Mouse (Mus musculus): ENCODE measurements around the gene Hoxb8. TPM values are rescaled to one million over a fixed set of nuclear protein-coding genes. Genes with fewer than 3 reads are reported as not detected.

Gene Hoxb8
- total and polyA plus RNA-seq, 2 experiments = 0.04 TPM; not detected in 1

- WGBS = 13% methylated on average over 2 of the region's 2 CpGs
These were observed 22.7 kb upstream of the Hoxb8 start for GRCm38 (mm10) chr11:96259038-96259437.

GRCm38 (mm10) chr11:96259511-96259910 is 22.2 kb upstream of the Hoxb8 start:
- H3K4me3 ChIP-seq (ENCODE audit: insufficient read depth, low read depth, low read length) = no peak overlapping the region
- no peak overlapping the region for H3K27ac ChIP-seq (replicated peaks; ENCODE audit: insufficient read depth, low read depth, low read length)
- DNase-seq (ENCODE audit: extremely low read depth, low read depth, low spot score) = no peak
- 17% methylated on average over 1 of the region's 1 CpGs for WGBS
- H3K9ac ChIP-seq (ENCODE audit: low read depth, low read length) = no peak overlapping the region
- no peaks in the 10 kb centered on the region for H3K4me1 ChIP-seq (ENCODE audit: control insufficient read depth, insufficient read depth, low read length)
- H3K79me2 ChIP-seq (ENCODE audit: control insufficient read depth, insufficient read depth, low read length) = no peaks in the 10 kb centered on the region
- no peak for TF ChIP-seq CTCF (IDR thresholded peaks at IDR 0.05; ENCODE audit: low read depth, low read length)
- no peak for TF ChIP-seq POLR2A (IDR thresholded peaks at IDR 0.05; ENCODE audit: extremely low read depth, insufficient read depth, low read length)
- H3K27me3 ChIP-seq (ENCODE audit: control insufficient read depth, insufficient read depth, low read length) = peaks cover 15% of the 10 kb centered on the region; the same call in 1 of the 2 replicates
- no peaks in the 10 kb centered on the region for H3K36me3 ChIP-seq (ENCODE audit: control insufficient read depth, insufficient read depth, low read length)

More at GRCm38 (mm10) chr11:96259038-96259437, 22.7 kb upstream of the Hoxb8 start:
- Histone ChIP-seq H3K36me3 (ENCODE audit: control insufficient read depth, insufficient read depth, low read length) (no peaks in the 10 kb centered on the region), H3K27me3 (ENCODE audit: control insufficient read depth, insufficient read depth, low read length) (peaks cover 12% of the 10 kb centered on the region; the same call in 1 of the 2 replicates), H3K79me2 (ENCODE audit: control insufficient read depth, insufficient read depth, low read length) (no peaks in the 10 kb centered on the region), H3K27ac (replicated peaks; ENCODE audit: insufficient read depth, low read depth, low read length) (no peak overlapping the region), H3K9ac (ENCODE audit: low read depth, low read length) (no peak overlapping the region), H3K4me3 (ENCODE audit: insufficient read depth, low read depth, low read length) (no peak overlapping the region), H3K4me1 (ENCODE audit: control insufficient read depth, insufficient read depth, low read length) (no peaks in the 10 kb centered on the region)
- no peak for DNase-seq (ENCODE audit: extremely low read depth, low read depth, low spot score)
- TF ChIP-seq POLR2A (IDR thresholded peaks at IDR 0.05; ENCODE audit: extremely low read depth, insufficient read depth, low read length) = no peak
- no peak for TF ChIP-seq CTCF (IDR thresholded peaks at IDR 0.05; ENCODE audit: low read depth, low read length)

GRCm38 (mm10) chr11:96260310-96260970 is 21.3 kb upstream of the Hoxb8 start:
- Histone ChIP-seq H3K9ac (ENCODE audit: low read depth, low read length) (no peak overlapping the region), H3K4me3 (ENCODE audit: insufficient read depth, low read depth, low read length) (no peak overlapping the region), H3K79me2 (ENCODE audit: control insufficient read depth, insufficient read depth, low read length) (no peaks in the 10 kb centered on the region), H3K4me1 (ENCODE audit: control insufficient read depth, insufficient read depth, low read length) (no peaks in the 10 kb centered on the region), H3K36me3 (ENCODE audit: control insufficient read depth, insufficient read depth, low read length) (no peaks in the 10 kb centered on the region), H3K27ac (replicated peaks; ENCODE audit: insufficient read depth, low read depth, low read length) (no peak overlapping the region), H3K27me3 (ENCODE audit: control insufficient read depth, insufficient read depth, low read length) (peaks cover 15% of the 10 kb centered on the region; the same call in 1 of the 2 replicates)
- WGBS = 7% methylated on average over 23 of the region's 23 CpGs
- DNase-seq (ENCODE audit: extremely low read depth, low read depth, low spot score) = no peak
- no peak for TF ChIP-seq CTCF (IDR thresholded peaks at IDR 0.05; ENCODE audit: low read depth, low read length)
- no peak for TF ChIP-seq POLR2A (IDR thresholded peaks at IDR 0.05; ENCODE audit: extremely low read depth, insufficient read depth, low read length)

- Histone ChIP-seq H3K36me3 (ENCODE audit: control insufficient read depth, insufficient read depth, low read length) (no peaks in the 10 kb centered on the region), H3K4me3 (ENCODE audit: insufficient read depth, low read depth, low read length) (no peak overlapping the region), H3K4me1 (ENCODE audit: control insufficient read depth, insufficient read depth, low read length) (no peaks in the 10 kb centered on the region), H3K27ac (replicated peaks; ENCODE audit: insufficient read depth, low read depth, low read length) (no peak overlapping the region), H3K27me3 (ENCODE audit: control insufficient read depth, insufficient read depth, low read length) (peaks cover 15% of the 10 kb centered on the region; the same call in 1 of the 2 replicates), H3K9ac (ENCODE audit: low read depth, low read length) (no peak overlapping the region), H3K79me2 (ENCODE audit: control insufficient read depth, insufficient read depth, low read length) (no peaks in the 10 kb centered on the region)
- TF ChIP-seq POLR2A (IDR thresholded peaks at IDR 0.05; ENCODE audit: extremely low read depth, insufficient read depth, low read length) (no peak), CTCF (IDR thresholded peaks at IDR 0.05; ENCODE audit: low read depth, low read length) (peak; percentile 81)
- peak; percentile 35 for DNase-seq (ENCODE audit: extremely low read depth, low read depth, low spot score)
- WGBS = 3% methylated on average over 24 of the region's 24 CpGs
These were observed 20.3 kb upstream of the Hoxb8 start for GRCm38 (mm10) chr11:96261323-96261890.

DNA sequence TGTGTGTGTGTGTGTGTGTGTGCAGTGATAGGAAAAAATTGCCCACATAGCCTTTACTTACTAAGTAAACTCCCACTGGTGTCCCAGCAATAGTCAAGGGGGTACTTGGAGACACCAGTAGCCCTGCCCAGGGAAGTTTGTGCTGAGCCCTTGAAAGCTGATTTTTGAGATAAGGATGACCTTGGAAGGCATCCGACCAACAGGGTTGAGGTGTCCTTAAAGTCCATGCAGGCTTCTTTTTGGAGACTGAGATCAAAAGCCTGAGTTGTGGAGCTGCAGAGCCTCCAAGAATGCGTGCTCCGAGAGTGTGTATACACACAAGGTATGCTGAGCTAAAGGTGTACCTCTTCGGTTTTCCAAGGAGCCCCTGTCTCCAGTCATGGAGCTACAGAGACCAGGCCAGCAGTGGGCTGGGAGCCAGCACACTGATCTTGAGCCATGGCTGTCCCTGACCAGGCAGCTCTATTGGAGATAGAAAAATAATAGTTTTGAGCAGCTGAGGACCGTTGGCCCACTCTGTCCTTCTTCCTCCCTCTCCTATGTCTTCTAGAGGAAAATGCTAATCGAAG is 19.4 kb upstream of the Hoxb8 start:
- Histone ChIP-seq H3K27me3 (ENCODE audit: control insufficient read depth, insufficient read depth, low read length) (peaks cover 19% of the 10 kb centered on the region; the same call in 1 of the 2 replicates), H3K9ac (ENCODE audit: low read depth, low read length) (no peak overlapping the region), H3K27ac (replicated peaks; ENCODE audit: insufficient read depth, low read depth, low read length) (no peak overlapping the region), H3K4me1 (ENCODE audit: control insufficient read depth, insufficient read depth, low read length) (no peaks in the 10 kb centered on the region), H3K4me3 (ENCODE audit: insufficient read depth, low read depth, low read length) (no peak overlapping the region), H3K36me3 (ENCODE audit: control insufficient read depth, insufficient read depth, low read length) (no peaks in the 10 kb centered on the region), H3K79me2 (ENCODE audit: control insufficient read depth, insufficient read depth, low read length) (no peaks in the 10 kb centered on the region)
- 13% methylated on average over 6 of the region's 6 CpGs for WGBS
- no peak for DNase-seq (ENCODE audit: extremely low read depth, low read depth, low spot score)
- TF ChIP-seq POLR2A (IDR thresholded peaks at IDR 0.05; ENCODE audit: extremely low read depth, insufficient read depth, low read length) = no peak
- TF ChIP-seq CTCF (IDR thresholded peaks at IDR 0.05; ENCODE audit: low read depth, low read length) = no peak

All from liver, adult 2 months (tissue).